Mouse (Mus musculus) small intestine, adult 2 months (tissue): ENCODE results near the gene Anapc1.

Experiments used
- CTCF ChIP-seq: fragments of 200-500 bp; IDR thresholded peaks from 2 replicates; pipeline ENCODE4 v1.5.1; 2012; ENCODE audit warnings: low read depth, mild to moderate bottlenecking, control low read depth, inconsistent platforms, low read length, moderate library complexity, mixed read lengths; ENCODE audit not compliant: insufficient replicate concordance, insufficient read length; ENCODE audit errors: extremely low read depth
- POLR2A ChIP-seq: fragments of 200-500 bp; IDR thresholded peaks from 2 replicates; pipeline ENCODE4 v1.6.1; 2012; ENCODE audit warnings: low read depth, mild to moderate bottlenecking, control low read depth, inconsistent platforms, low read length, moderate library complexity

DNA sequence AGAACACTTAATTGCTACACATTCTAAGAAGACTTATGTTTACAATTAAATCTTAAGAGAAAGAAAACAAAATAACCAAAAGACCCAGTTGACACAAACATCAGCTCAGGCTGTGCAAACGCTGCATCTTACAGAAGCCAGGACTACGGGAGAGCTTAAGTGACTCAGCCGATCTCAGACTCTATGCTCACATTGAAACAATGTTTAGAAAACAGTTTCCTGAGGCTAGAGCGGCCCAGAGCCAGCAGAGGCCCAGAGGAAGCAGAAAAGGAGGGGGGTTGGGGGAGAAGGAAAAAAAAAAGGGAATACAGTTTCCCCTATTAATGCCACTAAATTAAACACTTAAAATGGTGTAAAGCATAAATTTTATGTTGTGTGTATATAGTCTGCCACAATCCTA lies 6.5 kb downstream of the Anapc1 start:
- TF ChIP-seq POLR2A: no peak
- TF ChIP-seq CTCF: no peak
